Mouse (Mus musculus) olfactory bulb, adult 2 months (tissue): Measurements from ENCODE around the gene Gm45233. TPM values are rescaled to one million over a fixed set of nuclear protein-coding genes. Genes with fewer than 3 reads are reported as not detected.

Experiments
- H3K27ac ChIP-seq: fragments of 200-500 bp; 2 replicates; pipeline ENCODE4 v1.5.1; 2012; ENCODE audit warnings: low read depth, low read length; ENCODE audit not compliant: insufficient read depth
- H3K4me1 ChIP-seq: fragments of 200-500 bp; 2 replicates; pipeline ENCODE4 v1.6.1; 2012; ENCODE audit warnings: low read length; ENCODE audit not compliant: control insufficient read depth, insufficient read depth
- H3K4me3 ChIP-seq: fragments of 200-500 bp; 2 replicates; pipeline ENCODE4 v1.5.1; 2012; ENCODE audit warnings: mild to moderate bottlenecking, low read depth, low read length, moderate library complexity; ENCODE audit not compliant: insufficient read depth
- CTCF ChIP-seq: fragments of 200-500 bp; IDR thresholded peaks from 2 replicates; pipeline ENCODE4 v1.5.1; 2012; ENCODE audit warnings: low read depth, mild to moderate bottlenecking, low read length, moderate library complexity; ENCODE audit not compliant: insufficient read depth
- POLR2A ChIP-seq: fragments of 200-500 bp; IDR thresholded peaks from 2 replicates; pipeline ENCODE4 v1.6.1; 2012; ENCODE audit warnings: mild to moderate bottlenecking, low read depth, low read length, moderate library complexity; ENCODE audit not compliant: insufficient read depth
- WGBS: fragments of 180-500 bp; shearing (Covaris S2); methylation state at CpG from one replicate; pipeline ENCODE4 v1.1.7; 2018; 5-methylcytosine and 5-hydroxymethylcytosine counted together
- polyA plus RNA-seq: library from polyadenylated mRNA; stranded (reverse); fragments of >200 nt; gene quantifications from 2 replicates; pipeline ENCODE4 v1.2.4, GENCODE M21; 2012; ENCODE audit warnings: low replicate concordance; ENCODE audit not compliant: missing spikeins, insufficient read depth, insufficient read length

The Gm45233 gene
- polyA plus RNA-seq, 1 experiment: not detected

- Histone ChIP-seq H3K4me1 (peaks cover 22% of the 10 kb centered on the region), H3K4me3 (peak overlapping the region; percentile 66), H3K27ac (peak overlapping the region; percentile 91)
- TF ChIP-seq CTCF: no peak
- no peak for TF ChIP-seq POLR2A
- 14% methylated on average over 5 of the region's 5 CpGs for WGBS
Measured at GRCm38 (mm10) chr7:43488646-43489045, 44.7 kb downstream of the Gm45233 start.

GRCm38 (mm10) chr7:43489631-43490125 lies 45.8 kb downstream of the Gm45233 start, which contains the start of gene Iglon5:
Gene Iglon5, minus strand, starts transcription at chr7:43490075.
- Histone ChIP-seq H3K27ac (peak within 1 kb of the TSS; percentile 91), H3K4me3 (peak within 1 kb of the TSS; percentile 66), H3K4me1 (peaks cover 22% of the 10 kb centered on the region)
- TF ChIP-seq CTCF: no peak
- no peak for TF ChIP-seq POLR2A
- 2% methylated on average over 23 of the region's 41 CpGs for WGBS

- TF ChIP-seq CTCF (no peak), POLR2A (peak; percentile 30; the same call in 1 of the 2 replicates)
- Histone ChIP-seq H3K4me3 (peak overlapping the region; percentile 51), H3K4me1 (peaks cover 22% of the 10 kb centered on the region), H3K27ac (peak overlapping the region; percentile 76)
- WGBS: 2% methylated on average over 12 of the region's 13 CpGs
Measured at GRCm38 (mm10) chr7:43490182-43490584, 46.3 kb downstream of the Gm45233 start.

GRCm38 (mm10) chr7:43490861-43491260 lies 46.9 kb downstream of the Gm45233 start:
- peaks cover 26% of the 10 kb centered on the region for H3K4me1 ChIP-seq
- no peak overlapping the region for H3K4me3 ChIP-seq
- no peak for TF ChIP-seq CTCF
- no peak for TF ChIP-seq POLR2A
- 65% methylated on average over 9 of the region's 9 CpGs for WGBS
- H3K27ac ChIP-seq: no peak overlapping the region

GRCm38 (mm10) chr7:43495343-43496021 lies 51.6 kb downstream of the Gm45233 start:
- 6% methylated on average over 21 of the region's 21 CpGs for WGBS
- TF ChIP-seq POLR2A: no peak
- TF ChIP-seq CTCF: peak; percentile 95
- Histone ChIP-seq H3K4me1 (peaks cover 8% of the 10 kb centered on the region; the same call in 1 of the 2 replicates), H3K27ac (no peak overlapping the region), H3K4me3 (no peak overlapping the region)

GRCm38 (mm10) chr7:43511707-43512478 lies 68.0 kb downstream of the Gm45233 start:
- H3K4me1 ChIP-seq: no peaks in the 10 kb centered on the region
- WGBS: 53% methylated on average over 4 of the region's 4 CpGs
- no peak for TF ChIP-seq POLR2A
- no peak for TF ChIP-seq CTCF

GRCm38 (mm10) chr7:43512519-43512918 lies 68.6 kb downstream of the Gm45233 start:
- TF ChIP-seq POLR2A (no peak), CTCF (no peak)
- Histone ChIP-seq H3K4me3 (no peak overlapping the region), H3K27ac (no peak overlapping the region), H3K4me1 (no peaks in the 10 kb centered on the region)
- WGBS: 83% methylated on average over 4 of the region's 4 CpGs

More at GRCm38 (mm10) chr7:43511707-43512478, 68.0 kb downstream of the Gm45233 start:
- Histone ChIP-seq H3K27ac (no peak overlapping the region), H3K4me3 (no peak overlapping the region)

Other genes with a start within 250 kb of the Gm45233 start
- gene Zfp715, start 130.8 kb upstream of the Gm45233 start, polyA plus RNA-seq: not detected in 2 replicates
- gene Siglecf, start 92.8 kb upstream of the Gm45233 start, polyA plus RNA-seq: not detected in 2 replicates
- gene Siglecg, start 35.9 kb upstream of the Gm45233 start, polyA plus RNA-seq: not detected in 2 replicates
- not detected in 2 replicates for gene Lim2, start 16.5 kb upstream of the Gm45233 start, polyA plus RNA-seq
- gene Nkg7, start 7.1 kb upstream of the Gm45233 start, polyA plus RNA-seq: not detected in 2 replicates
- gene Cldnd2, start 3.3 kb upstream of the Gm45233 start, polyA plus RNA-seq: not detected in 2 replicates
- gene Etfb, start within 50 bp of the Gm45233 start, polyA plus RNA-seq: not detected in 2 replicates
- not detected in 2 replicates for gene Vsig10l, start 19.0 kb downstream of the Gm45233 start, polyA plus RNA-seq
- not detected in 2 replicates for gene Iglon5, start 45.9 kb downstream of the Gm45233 start, polyA plus RNA-seq
- gene 4931406B18Rik, start 61.8 kb downstream of the Gm45233 start, polyA plus RNA-seq: not detected in 2 replicates
- gene Cd33, start 100.3 kb downstream of the Gm45233 start, polyA plus RNA-seq: not detected in 2 replicates
- not detected in 2 replicates for gene Zfp658, start 118.1 kb downstream of the Gm45233 start, polyA plus RNA-seq
- gene Zfp719, start 135.5 kb downstream of the Gm45233 start, polyA plus RNA-seq: not detected in 2 replicates
- not detected in 2 replicates for gene Zfp819, start 163.0 kb downstream of the Gm45233 start, polyA plus RNA-seq
- not detected in 2 replicates for gene Ceacam18, start 190.6 kb downstream of the Gm45233 start, polyA plus RNA-seq
- gene Siglece, start 216.0 kb downstream of the Gm45233 start, polyA plus RNA-seq: not detected in 2 replicates
- not detected in 2 replicates for gene Ctu1, start 227.9 kb downstream of the Gm45233 start, polyA plus RNA-seq
- gene Klk14, start 246.3 kb downstream of the Gm45233 start, polyA plus RNA-seq: not detected in 2 replicates